Mouse (Mus musculus) kidney, embryonic 15.5 days (tissue): Measurements from ENCODE around the gene Entpd3. TPM values are rescaled to one million over a fixed set of nuclear protein-coding genes. Genes with fewer than 3 reads are reported as not detected.

Experiments
- ATAC-seq: fragments of 200-750 bp; cut with Nextera tagmentation; replicated peaks from 2 replicates; pipeline ENCODE4 v1.8.0; 2017; ENCODE audit warnings: moderate TSS enrichment; ENCODE audit not compliant: low FRiP score
- H3K27ac ChIP-seq: fragments of 300-500 bp; sonication (generic); 2 replicates; pipeline ENCODE4 v1.5.1; 2015; ENCODE audit warnings: mild to moderate bottlenecking, inconsistent platforms
- H3K27me3 ChIP-seq: fragments of 300-500 bp; sonication (generic); 2 replicates; pipeline ENCODE4 v1.6.1; 2015; ENCODE audit warnings: inconsistent platforms
- H3K36me3 ChIP-seq: fragments of 300-500 bp; sonication (generic); 2 replicates; pipeline ENCODE4 v1.6.1; 2015; ENCODE audit warnings: inconsistent platforms
- H3K4me1 ChIP-seq: fragments of 300-500 bp; sonication (generic); 2 replicates; pipeline ENCODE4 v1.6.1; 2015; ENCODE audit warnings: inconsistent platforms
- H3K4me2 ChIP-seq: fragments of 300-500 bp; sonication (generic); 2 replicates; pipeline ENCODE4 v1.6.1; 2015; ENCODE audit warnings: moderate library complexity, mild to moderate bottlenecking, inconsistent platforms
- H3K4me3 ChIP-seq: fragments of 300-500 bp; sonication (generic); replicated peaks from 2 replicates; pipeline ENCODE4 v1.5.1; 2015; ENCODE audit warnings: mild to moderate bottlenecking, inconsistent platforms
- H3K9ac ChIP-seq: fragments of 300-500 bp; sonication (generic); 2 replicates; pipeline ENCODE4 v1.6.1; 2015; ENCODE audit warnings: mild to moderate bottlenecking, inconsistent platforms
- H3K9me3 ChIP-seq: fragments of 300-500 bp; sonication (generic); replicated peaks from 2 replicates; pipeline ENCODE4 v1.6.1; 2016; ENCODE audit warnings: inconsistent platforms
- WGBS: fragments of 180-500 bp; shearing (Covaris S2); methylation state at CpG from one replicate; pipeline ENCODE4 v1.1.7; 2015; ENCODE audit warnings: mixed read lengths; 5-methylcytosine and 5-hydroxymethylcytosine counted together
- polyA plus RNA-seq: library from polyadenylated mRNA; unstranded; fragments of >200 nt; fragmentation: Nextera tagmentation; extraction: Ambion mirVana; gene quantifications from 2 replicates; pipeline ENCODE4 v1.2.1, GENCODE M21; 2015

The Entpd3 gene
- polyA plus RNA-seq, 1 experiment from 2014 or later = 1.5 TPM

DNA sequence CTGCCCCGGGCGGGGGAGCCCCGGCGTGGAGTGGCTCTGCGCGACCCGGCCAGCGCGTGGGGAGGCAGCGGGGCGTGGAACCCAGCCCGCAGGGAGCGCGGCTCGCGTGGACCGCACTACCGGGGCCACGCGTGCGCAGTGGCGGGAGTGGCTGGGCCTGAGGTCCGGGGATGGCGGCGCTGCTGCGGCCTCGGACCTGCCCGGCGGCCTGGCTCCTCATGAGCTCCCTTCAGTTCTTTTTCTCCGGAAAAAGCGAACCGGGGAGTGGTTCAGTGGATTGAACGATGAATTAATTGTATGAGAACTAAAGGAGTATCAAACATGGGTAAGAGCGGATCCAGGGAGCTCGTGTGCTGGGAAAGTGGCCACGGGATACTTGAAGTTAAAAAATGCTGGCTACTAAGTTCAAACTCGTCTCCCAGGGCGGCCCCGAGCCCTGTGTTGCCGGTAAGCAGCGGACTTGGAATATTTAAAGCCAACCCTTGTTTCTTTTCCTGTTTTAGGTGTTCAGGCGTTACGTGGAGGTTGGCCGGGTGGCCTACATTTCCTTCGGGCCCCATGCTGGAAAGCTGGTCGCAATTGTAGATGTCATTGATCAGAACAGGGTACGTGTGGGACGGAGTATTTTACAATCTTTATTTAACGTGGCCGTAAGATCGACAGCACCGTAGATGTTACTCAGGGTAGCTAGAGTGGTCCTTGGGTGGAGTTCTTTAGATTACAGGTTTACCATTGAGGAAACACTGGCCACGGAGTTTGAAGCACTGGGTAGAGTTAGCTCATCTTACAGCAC lies 32.2 kb downstream of the Entpd3 start:
- Histone ChIP-seq H3K9ac (peak overlapping the region; percentile 97), H3K4me2 (peak overlapping the region; percentile 90), H3K36me3 (peaks cover 42% of the 10 kb centered on the region), H3K27me3 (no peaks in the 10 kb centered on the region), H3K27ac (peak overlapping the region; percentile 89), H3K4me3 (peak overlapping the region; percentile 97), H3K9me3 (no peaks in the 10 kb centered on the region), H3K4me1 (peaks cover 34% of the 10 kb centered on the region)
- WGBS = under 1% methylated on average over 53 of the region's 53 CpGs
- ATAC-seq = peak; percentile 79

- ATAC-seq = no peak
- Histone ChIP-seq H3K27ac (peak overlapping the region; percentile 71), H3K4me3 (peak overlapping the region; percentile 82; the same call in 1 of the 2 replicates), H3K9me3 (no peaks in the 10 kb centered on the region), H3K9ac (0 out of 2 replicates have a peak overlapping the region, but pooled peaks have one; percentile 17), H3K36me3 (peaks cover 42% of the 10 kb centered on the region), H3K4me2 (peak overlapping the region; percentile 90), H3K4me1 (peaks cover 44% of the 10 kb centered on the region), H3K27me3 (no peaks in the 10 kb centered on the region)
- WGBS = 63% methylated on average over 6 of the region's 6 CpGs
Observed at GRCm38 (mm10) chr9:120575748-120576661, 36.4 kb downstream of the Entpd3 start.

DNA sequence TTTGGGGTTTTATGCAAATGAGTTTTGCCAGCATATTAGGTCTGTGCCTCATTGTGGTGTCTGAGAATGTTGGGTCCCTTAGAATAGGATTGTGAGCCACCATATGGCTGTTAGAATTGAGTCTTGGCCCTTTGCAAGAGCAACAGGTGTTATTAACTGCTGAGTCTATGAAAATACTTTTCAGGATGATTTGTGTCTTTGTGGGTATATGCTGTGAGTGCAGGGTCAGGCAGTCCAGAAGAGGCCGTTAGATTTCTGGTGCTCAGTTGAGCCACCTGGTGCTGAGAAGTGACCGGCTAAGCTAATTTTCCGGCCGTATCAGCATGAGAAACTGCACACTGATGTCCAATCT lies 37.0 kb downstream of the Entpd3 start:
- Histone ChIP-seq H3K9ac (0 out of 2 replicates have a peak overlapping the region, but pooled peaks have one; percentile 17), H3K27me3 (no peaks in the 10 kb centered on the region), H3K27ac (peak overlapping the region; percentile 71), H3K4me2 (peak overlapping the region; percentile 90), H3K4me1 (peaks cover 44% of the 10 kb centered on the region), H3K36me3 (peaks cover 42% of the 10 kb centered on the region), H3K9me3 (no peaks in the 10 kb centered on the region), H3K4me3 (peak overlapping the region; percentile 82)
- 0 out of 2 replicates have a peak, but pooled peaks have one; percentile 2 for ATAC-seq
- WGBS = 4% methylated on average over 4 of the region's 4 CpGs

GRCm38 (mm10) chr9:120577133-120577651 lies 37.6 kb downstream of the Entpd3 start:
- under 1% methylated on average over 43 of the region's 43 CpGs for WGBS
- H3K9ac ChIP-seq = peak overlapping the region; percentile 83
- H3K36me3 ChIP-seq = peaks cover 42% of the 10 kb centered on the region
- H3K9me3 ChIP-seq = no peaks in the 10 kb centered on the region
- H3K4me3 ChIP-seq = peak overlapping the region; percentile 82
- peak overlapping the region; percentile 76 for H3K27ac ChIP-seq
- peak overlapping the region; percentile 90 for H3K4me2 ChIP-seq
- no peaks in the 10 kb centered on the region for H3K27me3 ChIP-seq
- peak; percentile 92 for ATAC-seq
- H3K4me1 ChIP-seq = peaks cover 48% of the 10 kb centered on the region

- H3K4me2 ChIP-seq = peak overlapping the region; percentile 90
- WGBS = 55% methylated on average over 12 of the region's 12 CpGs
- peaks cover 36% of the 10 kb centered on the region for H3K36me3 ChIP-seq
Observed at GRCm38 (mm10) chr9:120577706-120578405, 38.2 kb downstream of the Entpd3 start.

GRCm38 (mm10) chr9:120578701-120579100 lies 39.1 kb downstream of the Entpd3 start:
- no peaks in the 10 kb centered on the region for H3K27me3 ChIP-seq
- ATAC-seq = no peak
- no peak overlapping the region for H3K27ac ChIP-seq
- H3K9me3 ChIP-seq = no peaks in the 10 kb centered on the region
- H3K4me1 ChIP-seq = peaks cover 45% of the 10 kb centered on the region
- H3K4me2 ChIP-seq = no peak overlapping the region
- H3K36me3 ChIP-seq = peaks cover 28% of the 10 kb centered on the region
- H3K9ac ChIP-seq = no peak overlapping the region
- WGBS = 47% methylated on average over 6 of the region's 6 CpGs
- no peak overlapping the region for H3K4me3 ChIP-seq

More at GRCm38 (mm10) chr9:120577706-120578405, 38.2 kb downstream of the Entpd3 start:
- ATAC-seq = no peak
- Histone ChIP-seq H3K4me1 (peaks cover 47% of the 10 kb centered on the region), H3K9ac (peak overlapping the region; percentile 83), H3K9me3 (no peaks in the 10 kb centered on the region), H3K27me3 (no peaks in the 10 kb centered on the region), H3K27ac (peak overlapping the region; percentile 76), H3K4me3 (peak overlapping the region; percentile 82)

DNA sequence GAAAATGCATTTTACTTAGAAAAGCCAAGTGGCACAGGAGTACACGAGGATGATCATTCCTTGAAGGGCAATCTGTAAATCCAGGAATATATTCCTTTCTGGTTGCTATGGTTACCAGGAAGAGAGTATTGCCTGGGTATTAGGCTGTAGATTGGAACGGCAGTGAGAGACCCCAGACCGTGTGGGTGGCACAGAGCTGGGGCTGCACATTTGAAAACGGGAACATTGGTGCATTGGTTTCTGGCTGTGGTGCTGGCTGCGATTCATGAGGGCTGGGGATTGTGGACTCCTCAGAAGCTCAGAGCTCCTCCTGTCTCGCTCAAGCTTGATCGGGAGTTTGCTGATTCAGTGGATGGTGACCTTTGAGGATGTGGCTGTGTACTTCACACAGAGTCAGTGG lies 40.2 kb downstream of the Entpd3 start:
- H3K27ac ChIP-seq = no peak overlapping the region
- 86% methylated on average over 7 of the region's 7 CpGs for WGBS
- no peak overlapping the region for H3K4me3 ChIP-seq
- no peaks in the 10 kb centered on the region for H3K27me3 ChIP-seq
- peaks cover 17% of the 10 kb centered on the region for H3K36me3 ChIP-seq
- H3K4me1 ChIP-seq = peaks cover 45% of the 10 kb centered on the region
- ATAC-seq = no peak
- no peak overlapping the region for H3K4me2 ChIP-seq
- H3K9me3 ChIP-seq = no peaks in the 10 kb centered on the region
- no peak overlapping the region for H3K9ac ChIP-seq

- peak overlapping the region; percentile 61 for H3K9ac ChIP-seq
Observed at GRCm38 (mm10) chr9:120581941-120582618, 42.5 kb downstream of the Entpd3 start.

DNA sequence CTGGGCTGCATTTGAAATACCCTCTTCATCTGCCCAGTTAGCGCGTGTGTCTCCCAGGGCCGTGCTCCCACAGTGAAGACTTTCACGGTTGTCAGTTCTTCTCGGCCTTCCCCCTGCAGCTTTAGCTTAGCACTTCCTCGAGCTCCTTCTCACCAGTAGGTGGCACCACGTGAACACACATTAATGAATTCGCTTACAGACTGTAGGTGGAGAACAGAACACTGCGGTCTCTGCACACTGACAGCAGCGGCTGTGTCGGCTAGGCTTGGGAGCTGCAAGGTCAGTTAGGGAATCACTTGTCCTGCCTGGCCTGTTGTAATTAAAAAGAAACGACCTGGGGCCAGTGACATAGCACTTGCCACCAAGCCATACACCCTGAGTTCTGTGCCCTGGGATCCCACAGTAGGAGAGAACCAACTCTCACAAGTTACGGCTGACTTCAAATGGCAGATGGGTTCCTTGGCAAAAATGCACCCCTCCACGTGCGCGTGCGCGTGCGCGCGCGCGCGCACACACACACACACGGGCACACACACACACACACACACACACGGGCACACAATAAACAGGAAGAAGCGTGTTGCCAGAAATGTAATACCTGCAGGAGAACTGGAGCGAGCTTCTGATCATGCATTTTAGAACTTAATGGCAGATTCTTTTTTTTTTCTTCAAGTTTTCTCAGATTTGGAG lies 43.1 kb downstream of the Entpd3 start:
- peak; percentile 93 for ATAC-seq
- Histone ChIP-seq H3K27me3 (no peaks in the 10 kb centered on the region), H3K9me3 (no peaks in the 10 kb centered on the region), H3K4me2 (peak overlapping the region; percentile 92), H3K4me3 (peak overlapping the region; percentile 49), H3K27ac (peak overlapping the region; percentile 84), H3K9ac (peak overlapping the region; percentile 61), H3K36me3 (no peaks in the 10 kb centered on the region), H3K4me1 (peaks cover 28% of the 10 kb centered on the region)
- 9% methylated on average over 28 of the region's 28 CpGs for WGBS

More at GRCm38 (mm10) chr9:120581941-120582618, 42.5 kb downstream of the Entpd3 start:
- H3K4me2 ChIP-seq = peak overlapping the region; percentile 92
- H3K27me3 ChIP-seq = no peaks in the 10 kb centered on the region
- H3K9me3 ChIP-seq = no peaks in the 10 kb centered on the region
- ATAC-seq = peak; percentile 83
- WGBS = 23% methylated on average over 21 of the region's 21 CpGs
- peak overlapping the region; percentile 49 for H3K4me3 ChIP-seq
- peak overlapping the region; percentile 84 for H3K27ac ChIP-seq
- H3K4me1 ChIP-seq = peaks cover 32% of the 10 kb centered on the region
- no peaks in the 10 kb centered on the region for H3K36me3 ChIP-seq

DNA sequence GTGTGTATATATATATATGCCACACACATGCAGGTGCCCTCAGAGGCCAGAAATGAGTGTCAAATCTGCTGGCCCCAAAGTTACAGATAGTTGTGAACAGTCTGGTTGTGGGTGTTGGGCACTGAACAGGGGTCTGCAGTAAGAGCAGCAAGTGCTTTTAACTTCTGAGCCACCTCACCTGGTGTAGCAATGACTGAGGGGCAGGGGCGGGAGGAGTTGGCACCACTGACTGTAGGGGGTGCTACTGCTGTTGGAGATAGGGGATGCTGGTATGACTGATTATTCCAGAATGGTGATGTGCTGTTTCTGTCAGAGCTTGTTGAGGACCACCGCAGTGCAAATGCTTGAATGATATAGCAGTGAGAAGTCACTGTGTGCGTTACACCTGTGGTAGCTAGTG lies 43.7 kb downstream of the Entpd3 start:
- Histone ChIP-seq H3K4me1 (peaks cover 23% of the 10 kb centered on the region), H3K27me3 (no peaks in the 10 kb centered on the region), H3K9me3 (no peaks in the 10 kb centered on the region), H3K9ac (no peak overlapping the region), H3K4me3 (peak overlapping the region; percentile 49; the same call in 1 of the 2 replicates), H3K27ac (no peak overlapping the region), H3K36me3 (no peaks in the 10 kb centered on the region), H3K4me2 (peak overlapping the region; percentile 92)
- 79% methylated on average over 3 of the region's 3 CpGs for WGBS
- no peak for ATAC-seq
